Mouse (Mus musculus) G1E (cell line): ENCODE measurements around the gene Large2.

Source experiments
- CTCF ChIP-seq: IDR thresholded peaks from 2 replicates; pipeline ENCODE4 v1.5.1; 2012; ENCODE audit warnings: low read depth, low read length, inconsistent platforms, mixed read lengths
- GATA1 ChIP-seq: IDR thresholded peaks from 2 replicates; pipeline ENCODE4 v1.6.1; 2012; ENCODE audit warnings: borderline replicate concordance, low read length, inconsistent platforms, mixed read lengths
- POLR2AphosphoS5 ChIP-seq: IDR thresholded peaks from 2 replicates; pipeline ENCODE4 v1.6.1; 2012; ENCODE audit warnings: low read depth, low read length, inconsistent platforms; ENCODE audit not compliant: insufficient replicate concordance

GRCm38 (mm10) chr2:92322669-92323068 is 52.0 kb downstream of the Large2 start:
- TF ChIP-seq CTCF (0 out of 2 replicates have a peak, but pooled peaks have one; percentile 19), GATA1 (no peak), POLR2AphosphoS5 (no peak)
